Mouse (Mus musculus): ENCODE results near the gene Gm29797. TPM values are rescaled to one million over a fixed set of nuclear protein-coding genes. Genes with fewer than 3 reads are reported as not detected.

The Gm29797 gene
- total RNA-seq, 2 experiments from 2014 or later = not detected

DNA sequence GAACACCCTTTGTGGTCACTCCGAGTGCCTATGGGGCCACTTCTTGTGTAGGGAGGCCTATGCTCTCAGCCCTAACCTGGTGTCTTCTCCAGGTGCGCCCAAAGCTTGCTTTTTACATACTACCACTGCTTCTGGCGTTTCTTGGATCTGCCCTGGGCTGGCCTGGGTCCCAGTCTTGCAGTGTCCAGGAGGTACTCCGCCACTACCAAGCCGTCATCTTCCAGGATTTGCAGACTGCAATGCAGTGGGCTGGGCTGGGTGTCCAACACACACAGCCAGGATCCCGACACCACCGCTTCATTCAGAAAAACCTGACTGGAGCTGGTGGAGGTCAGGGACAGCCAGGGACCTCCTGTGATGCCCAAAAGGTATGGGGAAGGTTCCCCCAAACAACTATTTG is 1.7 kb downstream of the Gm29797 start:
- intact Hi-C loops (cut with DNase I) = loop anchor here (5.0 kb wide), 1 partner anchor 49 kb away; no protein-coding TSS in a partner anchor
- DNase-seq = no peak
- peak overlapping the region; percentile 72 for H3K27ac ChIP-seq
- no peak for TF ChIP-seq CTCF (IDR thresholded peaks at IDR 0.05)
- no peak overlapping the region for H3K4me3 ChIP-seq

DNA sequence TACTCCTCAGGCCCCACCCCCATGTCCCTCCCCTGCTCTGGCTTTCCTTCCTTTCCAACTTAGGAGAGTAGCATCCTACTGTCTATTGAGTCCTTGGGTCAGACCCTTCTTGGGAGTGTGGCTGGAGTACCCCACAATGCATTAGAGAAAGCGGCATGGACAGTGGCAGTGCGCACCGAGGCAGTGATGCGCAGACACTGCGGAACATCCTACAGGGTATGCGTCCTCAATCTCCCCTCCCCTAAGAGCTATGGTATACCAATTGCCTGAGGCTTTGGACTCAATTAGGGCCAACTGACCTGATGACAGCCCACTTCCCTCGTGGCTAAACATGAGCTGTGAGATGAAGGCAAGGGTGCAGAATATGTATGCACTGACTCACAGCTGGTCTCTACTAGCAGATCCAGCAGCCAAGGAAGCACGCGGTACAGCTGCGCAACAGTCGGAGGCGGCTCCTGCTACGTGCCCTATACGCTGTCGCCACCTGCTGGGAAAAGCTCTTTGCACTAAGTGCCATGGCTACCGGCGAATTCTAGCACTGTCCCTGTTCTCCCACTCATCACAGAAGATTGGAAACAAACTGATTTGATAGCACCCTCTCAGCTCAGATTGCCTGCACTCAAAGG is 2.2 kb downstream of the Gm29797 start:
- TF ChIP-seq CTCF (IDR thresholded peaks at IDR 0.05) = no peak
- Histone ChIP-seq H3K27ac (peak overlapping the region; percentile 72), H3K4me3 (no peak overlapping the region; the same call in 1 of the 2 replicates)
- intact Hi-C loops (cut with DNase I) = loop anchor here (1.0 to 5.0 kb wide), 2 partner anchors 18 to 48 kb away; no protein-coding TSS in a partner anchor
- DNase-seq = peak; percentile 73

DNA sequence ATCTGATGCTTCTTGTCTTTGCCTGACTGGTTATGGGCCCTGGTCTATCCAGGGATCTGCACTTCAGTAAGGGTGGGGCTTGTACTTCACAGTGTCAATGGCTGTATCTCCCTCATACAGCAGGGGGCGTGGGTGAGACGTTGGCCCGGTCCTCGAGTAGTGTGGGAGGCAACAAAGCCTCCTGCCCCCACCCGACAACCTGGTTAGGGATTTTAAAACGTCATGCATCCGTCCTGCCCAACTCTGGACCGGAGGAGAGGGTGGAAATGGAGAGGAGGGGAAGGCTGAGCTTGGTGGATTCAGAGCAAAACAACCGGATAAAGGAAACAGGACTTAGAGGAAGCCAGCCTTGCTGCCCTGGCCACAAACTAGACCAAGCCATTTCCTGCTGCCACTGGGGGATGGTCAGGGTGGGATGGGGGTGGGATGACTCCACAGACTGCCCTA is 2.8 kb downstream of the Gm29797 start:
- intact Hi-C loops (cut with DNase I) = loop anchor here (1.0 to 5.0 kb wide), 2 partner anchors 18 to 48 kb away; no protein-coding TSS in a partner anchor
- H3K27ac ChIP-seq = peak overlapping the region; percentile 82
- peak; percentile 72 for TF ChIP-seq CTCF (IDR thresholded peaks at IDR 0.05)
- DNase-seq = peak; percentile 86
- H3K4me3 ChIP-seq = no peak overlapping the region; the same call in 1 of the 2 replicates

DNA sequence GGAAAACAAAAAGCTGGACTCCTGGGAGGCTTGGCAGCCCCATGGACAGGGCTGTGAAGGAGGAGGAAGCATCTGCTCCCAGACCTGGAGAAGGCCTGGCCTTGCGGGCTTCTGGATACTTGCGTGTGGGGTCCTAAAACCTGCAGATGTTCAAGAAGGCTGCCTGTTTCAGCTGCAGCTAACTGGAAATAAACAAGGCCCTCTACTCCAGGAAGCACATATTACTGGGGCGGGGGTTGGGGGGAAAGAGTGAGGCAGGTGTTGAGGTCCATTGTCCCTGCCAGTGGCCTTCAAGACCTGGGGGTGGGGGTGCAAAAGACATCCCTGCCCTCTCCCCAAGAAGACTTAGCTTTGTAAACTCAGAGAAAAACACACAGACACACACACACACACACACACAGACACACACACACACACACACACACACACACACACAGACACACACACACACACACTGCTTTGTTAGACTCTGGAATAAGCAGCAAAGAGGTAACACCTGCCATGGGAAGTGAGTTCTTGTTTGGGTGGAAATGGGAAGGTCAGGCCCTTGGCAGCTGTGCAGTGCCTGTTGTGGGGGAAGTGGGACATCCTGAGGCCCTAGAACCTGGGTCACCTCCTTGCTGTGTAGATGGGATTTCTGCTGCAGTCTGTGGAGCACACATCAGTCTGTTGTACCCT is 5.9 kb downstream of the Gm29797 start:
- H3K4me3 ChIP-seq = no peak overlapping the region
- intact Hi-C loops (cut with DNase I) = no loop called here
- no peak for DNase-seq
- peak overlapping the region; percentile 85 for H3K27ac ChIP-seq
- no peak for TF ChIP-seq CTCF (IDR thresholded peaks at IDR 0.05)

DNA sequence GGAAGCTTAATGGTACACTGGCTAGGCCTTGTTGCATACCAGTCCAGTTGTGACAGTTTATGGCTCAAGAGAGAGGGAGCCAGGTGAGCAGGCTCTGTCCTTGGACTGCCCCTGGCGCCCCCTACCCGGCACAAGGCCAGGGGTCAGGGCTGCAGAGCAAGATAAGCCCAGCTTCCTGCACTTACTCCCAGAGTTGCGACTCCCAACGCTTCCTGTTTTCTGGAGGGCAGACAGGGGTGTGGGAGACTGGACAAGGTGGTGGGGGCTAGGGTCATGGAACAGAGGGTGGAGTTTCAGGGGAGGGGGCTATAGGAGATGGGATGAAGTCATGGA is 6.4 kb downstream of the Gm29797 start:
- intact Hi-C loops (cut with DNase I) = no loop called here
- peak overlapping the region; percentile 85 for H3K27ac ChIP-seq
- H3K4me3 ChIP-seq = no peak overlapping the region
- TF ChIP-seq CTCF (IDR thresholded peaks at IDR 0.05) = no peak
- DNase-seq = peak; percentile 65

DNA sequence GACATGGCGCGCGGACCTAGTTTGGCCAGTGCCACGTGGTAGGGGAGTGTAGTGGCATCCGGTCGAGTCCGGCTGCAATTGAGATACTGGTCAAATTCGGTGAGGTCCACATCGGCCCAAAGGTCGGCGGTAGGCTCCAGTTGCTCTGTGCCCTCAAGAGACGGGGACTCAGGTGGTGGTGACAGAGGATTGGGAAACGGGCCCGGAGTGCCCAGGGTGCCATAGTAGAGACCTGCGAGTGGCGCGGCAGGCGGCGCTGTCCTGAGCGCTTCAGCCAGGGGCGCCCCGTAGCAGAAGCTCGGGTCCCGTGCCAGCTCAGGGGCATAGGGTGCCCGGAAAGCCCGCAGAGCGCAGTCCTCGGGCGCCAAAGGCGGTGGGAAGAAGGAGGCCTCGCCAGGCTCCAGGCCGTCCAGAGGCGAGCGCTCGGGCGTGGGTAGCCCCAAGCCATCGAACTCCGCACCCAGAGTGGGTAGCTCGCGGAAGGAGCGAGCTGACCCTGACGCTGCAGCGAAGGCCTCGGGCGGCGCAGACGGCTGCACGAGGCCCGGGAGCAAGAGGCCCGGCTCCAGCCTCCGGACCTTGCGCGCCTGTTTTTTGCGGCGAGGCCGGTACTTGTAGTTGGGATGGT is 13.6 kb downstream of the Gm29797 start:
- peak overlapping the region; percentile 90 for H3K27ac ChIP-seq
- peak; percentile 46 for DNase-seq
- intact Hi-C loops (cut with DNase I) = no loop called here
- H3K4me3 ChIP-seq = peak overlapping the region; percentile 78
- TF ChIP-seq CTCF (IDR thresholded peaks at IDR 0.05) = peak; percentile 44

DNA sequence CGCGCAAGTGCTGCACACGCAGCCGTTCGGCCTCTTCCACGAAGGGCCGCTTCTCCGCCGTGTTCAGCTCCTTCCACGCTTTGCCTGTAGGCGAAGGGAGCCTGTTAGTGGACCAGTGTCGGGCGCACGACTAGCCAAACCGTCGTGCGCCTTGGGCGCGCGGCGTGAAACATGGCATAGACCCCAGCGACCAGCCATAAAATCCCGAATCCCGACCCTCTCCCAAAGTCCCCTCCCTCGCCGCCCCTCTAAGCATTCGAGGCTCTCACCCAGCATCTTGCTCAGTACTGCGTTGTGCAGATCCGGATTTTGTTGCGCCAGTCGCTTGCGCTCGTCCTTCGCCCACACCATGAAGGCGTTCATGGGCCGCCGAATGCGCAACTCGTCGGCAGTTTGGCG is 14.1 kb downstream of the Gm29797 start:
- DNase-seq = no peak
- no peak for TF ChIP-seq CTCF (IDR thresholded peaks at IDR 0.05)
- intact Hi-C loops (cut with DNase I) = no loop called here
- peak overlapping the region; percentile 78 for H3K4me3 ChIP-seq
- H3K27ac ChIP-seq = peak overlapping the region; percentile 90

DNA sequence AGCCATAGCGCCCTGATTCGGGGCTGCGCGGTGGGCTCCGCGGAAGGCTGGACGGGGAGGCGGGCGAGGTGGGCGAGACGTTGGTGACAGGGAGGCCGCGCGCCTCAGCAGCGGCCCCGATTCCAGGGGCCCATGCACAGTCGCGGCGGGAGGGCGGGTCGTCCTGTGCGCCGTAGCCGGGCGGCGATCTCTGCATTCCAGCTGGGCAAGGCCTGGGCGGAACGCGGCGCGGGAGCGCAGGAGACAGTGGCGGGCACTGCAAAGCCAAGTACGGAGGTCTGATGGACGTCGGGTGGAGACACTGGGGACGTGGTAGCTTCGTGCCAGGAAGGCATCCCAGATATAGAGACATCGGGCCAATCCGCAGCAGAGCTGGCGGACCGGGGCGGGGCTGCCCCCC is 14.5 kb downstream of the Gm29797 start, which contains the start of gene Sox18:
Sox18 (minus strand) TSS at position 315 of the 400 bp plus-strand sequence.
- intact Hi-C loops (cut with DNase I) = no loop called here
- peak within 1 kb of the TSS; percentile 78 for H3K4me3 ChIP-seq
- TF ChIP-seq CTCF (IDR thresholded peaks at IDR 0.05) = no peak
- peak within 1 kb of the TSS; percentile 90 for H3K27ac ChIP-seq
- peak; percentile 75 for DNase-seq

DNA sequence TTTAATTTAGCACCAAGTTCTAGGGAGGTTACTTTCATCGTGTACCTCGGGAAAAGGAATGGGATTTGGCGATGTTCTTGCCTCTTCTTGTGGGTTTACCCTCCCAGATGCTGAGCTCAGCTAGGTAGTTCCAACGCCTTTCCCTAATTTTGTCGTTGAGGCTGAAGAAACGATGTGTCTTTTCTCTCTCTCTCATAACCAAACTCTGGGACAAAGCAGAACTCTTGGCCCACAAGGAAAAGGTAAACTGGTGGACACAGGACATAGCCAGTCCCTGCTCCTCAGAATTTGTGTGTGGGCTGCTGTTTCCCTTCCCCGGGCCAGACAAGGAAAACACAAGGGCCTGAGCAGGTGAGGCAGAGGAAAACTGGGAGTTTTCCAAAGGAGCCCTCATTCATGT is 15.2 kb downstream of the Gm29797 start:
- peak overlapping the region; percentile 78 for H3K4me3 ChIP-seq
- intact Hi-C loops (cut with DNase I) = no loop called here
- TF ChIP-seq CTCF (IDR thresholded peaks at IDR 0.05) = no peak
- peak overlapping the region; percentile 90 for H3K27ac ChIP-seq
- DNase-seq = no peak

DNA sequence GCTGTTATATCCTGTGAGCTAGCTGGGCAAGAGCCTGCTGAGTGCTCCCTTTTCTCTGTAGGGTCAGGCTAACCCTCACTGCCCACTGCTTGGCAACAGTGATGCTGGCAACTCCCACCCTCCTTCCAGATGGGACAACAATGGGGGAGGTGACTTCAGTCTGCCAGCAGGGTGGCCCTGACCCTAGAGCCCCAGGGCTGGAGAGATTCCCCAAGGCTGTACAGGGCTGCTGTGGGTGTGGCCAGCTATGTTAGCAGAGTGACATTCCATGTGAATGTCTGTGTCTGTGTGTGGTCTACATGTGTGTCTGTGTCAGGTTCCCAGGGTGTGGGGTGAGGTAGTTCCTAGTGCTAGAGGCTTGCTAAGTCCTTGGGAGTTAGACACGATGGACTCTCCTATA is 16.7 kb downstream of the Gm29797 start:
- no peak for DNase-seq
- TF ChIP-seq CTCF (IDR thresholded peaks at IDR 0.05) = no peak
- Histone ChIP-seq H3K4me3 (no peak overlapping the region), H3K27ac (peak overlapping the region; percentile 90)
- intact Hi-C loops (cut with DNase I) = no loop called here

DNA sequence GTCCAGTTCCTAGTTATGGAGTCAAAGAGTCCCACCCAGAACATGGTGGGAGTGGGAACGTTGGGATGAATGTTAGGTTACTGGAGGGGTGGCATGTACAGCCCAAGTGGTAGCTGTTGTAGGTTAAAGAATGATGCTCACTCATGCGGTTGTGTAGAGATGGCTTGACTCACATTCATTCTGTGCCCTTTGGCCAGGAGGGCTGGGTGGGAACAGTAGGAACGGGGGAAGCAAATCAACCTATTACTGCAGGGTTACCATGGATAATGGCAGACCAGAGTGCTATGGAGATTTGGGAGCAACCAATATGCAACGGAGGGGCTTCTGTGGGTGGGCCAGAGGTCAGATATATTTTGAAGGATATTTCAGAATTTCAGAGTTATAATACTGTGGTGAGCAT is 18.1 kb downstream of the Gm29797 start:
- no peak for TF ChIP-seq CTCF (IDR thresholded peaks at IDR 0.05)
- peak overlapping the region; percentile 90 for H3K27ac ChIP-seq
- H3K4me3 ChIP-seq = peak overlapping the region; percentile 48
- DNase-seq = no peak
- intact Hi-C loops (cut with DNase I) = no loop called here

DNA sequence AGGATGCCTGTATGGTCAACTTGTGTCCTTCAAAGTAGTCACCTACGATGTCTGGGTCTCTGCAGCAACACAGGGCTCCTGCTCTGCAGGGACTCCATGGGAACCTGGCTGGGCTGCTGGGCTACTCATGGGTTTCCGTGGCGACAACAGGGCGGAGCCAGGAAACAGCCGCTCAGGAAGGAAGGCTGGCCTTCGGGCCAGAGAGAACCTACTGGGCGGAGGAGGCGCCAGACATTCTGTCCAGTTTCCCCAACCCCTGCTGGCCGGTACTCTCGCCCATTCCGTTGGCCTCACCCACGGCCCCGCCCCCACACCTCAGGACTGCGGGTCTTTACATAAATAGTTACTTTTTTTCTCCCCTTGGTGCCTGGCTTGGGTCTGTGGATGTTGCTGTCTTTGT is 18.6 kb downstream of the Gm29797 start:
- intact Hi-C loops (cut with DNase I) = no loop called here
- peak overlapping the region; percentile 56 for H3K4me3 ChIP-seq
- H3K27ac ChIP-seq = peak overlapping the region; percentile 90
- DNase-seq = peak; percentile 76
- TF ChIP-seq CTCF (IDR thresholded peaks at IDR 0.05) = no peak

DNA sequence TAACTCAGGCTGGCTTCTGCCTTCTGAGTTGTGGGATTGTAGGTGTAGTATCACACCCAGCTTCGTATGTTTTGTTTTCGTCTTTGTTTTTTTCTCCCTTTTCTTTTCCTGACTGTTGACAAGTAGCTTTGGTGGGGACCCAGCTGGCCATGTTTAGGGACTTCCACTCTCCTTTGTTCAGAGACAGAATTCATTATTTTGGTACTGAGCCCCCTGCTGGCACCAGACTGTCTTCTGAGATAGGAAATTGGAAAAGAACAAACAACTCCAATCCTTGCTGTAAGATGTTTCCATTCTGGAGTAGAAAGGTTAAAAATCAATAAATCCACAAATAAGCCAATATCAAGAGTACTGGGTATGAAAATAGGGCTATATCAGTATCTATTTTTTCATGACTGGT is 19.6 kb downstream of the Gm29797 start:
- H3K4me3 ChIP-seq = peak overlapping the region; percentile 56
- peak; percentile 9; the same call in 1 of the 2 replicates for TF ChIP-seq CTCF (IDR thresholded peaks at IDR 0.05)
- peak overlapping the region; percentile 87 for H3K27ac ChIP-seq
- no peak for DNase-seq
- intact Hi-C loops (cut with DNase I) = no loop called here
